ENCODE assay signal across 8 mouse cellular contexts in the genomic region with DNA sequence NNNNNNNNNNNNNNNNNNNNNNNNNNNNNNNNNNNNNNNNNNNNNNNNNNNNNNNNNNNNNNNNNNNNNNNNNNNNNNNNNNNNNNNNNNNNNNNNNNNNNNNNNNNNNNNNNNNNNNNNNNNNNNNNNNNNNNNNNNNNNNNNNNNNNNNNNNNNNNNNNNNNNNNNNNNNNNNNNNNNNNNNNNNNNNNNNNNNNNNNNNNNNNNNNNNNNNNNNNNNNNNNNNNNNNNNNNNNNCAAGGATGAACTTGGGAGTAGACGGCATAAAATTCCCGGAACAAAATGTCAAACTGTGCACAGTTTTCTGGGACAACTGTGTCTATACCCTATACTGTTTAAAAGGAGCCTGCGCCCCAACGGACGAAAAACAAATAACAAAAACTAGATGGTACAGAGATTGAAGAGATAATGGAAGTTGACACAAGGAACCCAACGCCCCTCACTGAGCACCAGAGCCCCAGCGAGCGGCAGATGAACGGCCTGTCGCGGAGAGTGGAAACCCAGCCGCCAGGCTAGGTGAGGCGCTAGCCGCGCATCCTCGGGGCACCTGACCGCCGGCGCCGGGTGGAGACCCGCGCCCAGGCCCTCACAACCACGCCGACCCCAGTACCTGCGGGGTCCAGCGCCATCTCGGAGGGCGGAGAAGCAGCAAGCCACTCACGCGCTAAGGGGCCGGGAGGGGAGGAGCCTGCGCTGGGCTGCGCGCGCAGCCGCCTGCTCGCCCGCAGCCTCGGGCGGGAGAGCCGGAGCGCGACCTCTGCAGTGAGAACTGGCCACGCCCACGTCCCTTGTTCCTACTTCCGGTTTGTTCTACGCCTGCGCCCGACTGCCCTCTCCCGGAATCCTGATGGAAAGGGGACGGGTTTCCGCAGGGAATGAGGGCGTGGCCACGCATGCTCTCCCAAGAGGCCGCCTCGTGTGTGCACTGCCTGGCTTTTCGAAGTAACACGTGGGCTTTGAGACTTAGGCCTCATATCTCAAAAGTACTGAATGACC. TPM values are rescaled to one million over a fixed set of nuclear protein-coding genes. Genes with fewer than 3 reads are reported as not detected.
DNase-seq lines count a peak whose midpoint lies in the region; ATAC-seq and TF ChIP-seq lines count a peak whose summit lies in the region.

Gene Cmc1 (minus strand): TSS at position 771 of the 996 bp plus-strand sequence.

- DNase-seq in G1E (ENCODE audit: low spot score), result peak; percentile 76
- peak; percentile 95 to 97 for DNase-seq in cerebellum, adult 18-20 months
- peak; percentile 93 to 96 for DNase-seq in heart, postnatal 36 days
- peak; percentile 92 to 96 for DNase-seq in layer of hippocampus, adult 2 months (ENCODE audit: low spot score in 2 of 2)
- peak; percentile 99 for DNase-seq in lung, embryonic 14.5 days
- peak; percentile 87 for DNase-seq in thymus, adult 2 months

- peak; percentile 81 for ATAC-seq in G1E (ENCODE audit: extremely low read depth, insufficient number of reproducible peaks, low FRiP score, poor library complexity, severe bottlenecking)
- peak; percentile 98 for ATAC-seq in forebrain, embryonic 16.5 days
- peak; percentile 98 for ATAC-seq in lung, embryonic 14.5 days (ENCODE audit: insufficient read depth)

- no peaks in the 10 kb centered on the region; the same call in 1 of the 2 replicates for H3K9me3 ChIP-seq in G1E (replicated peaks)
- no peaks in the 10 kb centered on the region for H3K9me3 ChIP-seq in forebrain, embryonic 16.5 days (ENCODE audit: control insufficient read depth, low read length)
- H3K9me3 ChIP-seq in lung, embryonic 14.5 days (ENCODE audit: low read depth, low read length), result no peaks in the 10 kb centered on the region

- no peaks in the 10 kb centered on the region for H3K27me3 ChIP-seq in G1E (ENCODE audit: insufficient read depth, low read length)
- H3K27me3 ChIP-seq in forebrain, embryonic 16.5 days (replicated peaks; ENCODE audit: control insufficient read depth, insufficient read depth, low read length), result no peaks in the 10 kb centered on the region
- no peaks in the 10 kb centered on the region for H3K27me3 ChIP-seq in lung, embryonic 14.5 days (ENCODE audit: insufficient read depth, low read length)
- H3K27me3 ChIP-seq in thymus, adult 2 months (ENCODE audit: control insufficient read depth, insufficient read depth, low read length), result no peaks in the 10 kb centered on the region

- peaks cover 38% of the 10 kb centered on the region for H3K36me3 ChIP-seq in G1E (replicated peaks)
- H3K36me3 ChIP-seq in forebrain, embryonic 16.5 days (ENCODE audit: control insufficient read depth, insufficient read depth), result no peaks in the 10 kb centered on the region
- H3K36me3 ChIP-seq in lung, embryonic 14.5 days (ENCODE audit: insufficient read depth), result no peaks in the 10 kb centered on the region
- H3K36me3 ChIP-seq in thymus, adult 2 months (ENCODE audit: control insufficient read depth, insufficient read depth, low read length), result no peaks in the 10 kb centered on the region

- no peak for TF ChIP-seq CTCF in G1E (IDR thresholded peaks at IDR 0.05; ENCODE audit: low read depth, low read length)
- peak; percentile 53 for TF ChIP-seq CTCF in layer of hippocampus, adult 2 months (conservative IDR thresholded peaks at IDR 0.05)
- TF ChIP-seq CTCF in lung, embryonic 14.5 days (IDR thresholded peaks at IDR 0.05; ENCODE audit: low read depth), result no peak; the same call in 1 of the 2 replicates
- no peak for TF ChIP-seq CTCF in olfactory bulb, adult 2 months (IDR thresholded peaks at IDR 0.05; ENCODE audit: insufficient read depth, low read depth, low read length)
- 0 out of 2 replicates have a peak, but pooled peaks have one; percentile 66 for TF ChIP-seq CTCF in thymus, adult 2 months (IDR thresholded peaks at IDR 0.05; ENCODE audit: borderline replicate concordance, control insufficient read depth, extremely low read depth, insufficient read depth, low read length, poor library complexity)

- H3K4me2 ChIP-seq in forebrain, embryonic 16.5 days (ENCODE audit: low read length), result peak within 1 kb of the TSS; percentile 66
- peak within 1 kb of the TSS; percentile 65 for H3K4me2 ChIP-seq in lung, embryonic 14.5 days

- H3K27ac ChIP-seq in forebrain, embryonic 16.5 days (ENCODE audit: low read length), result peak within 1 kb of the TSS; percentile 62
- peak within 1 kb of the TSS; percentile 84 for H3K27ac ChIP-seq in layer of hippocampus, adult 2 months
- H3K27ac ChIP-seq in lung, embryonic 14.5 days (ENCODE audit: low read depth), result peak within 1 kb of the TSS; percentile 46; the same call in 1 of the 2 replicates
- H3K27ac ChIP-seq in olfactory bulb, adult 2 months (ENCODE audit: insufficient read depth, low read depth, low read length), result no peak within 1 kb of the TSS
- peak within 1 kb of the TSS; percentile 43 for H3K27ac ChIP-seq in thymus, adult 2 months (ENCODE audit: control insufficient read depth, insufficient read depth, low read length)

- WGBS in forebrain, embryonic 16.5 days, result under 1% methylated on average over 56 of the region's 58 CpGs
- WGBS in lung, embryonic 14.5 days, result under 1% methylated on average over 58 of the region's 58 CpGs
- under 1% methylated on average over 58 of the region's 58 CpGs for WGBS in olfactory bulb, adult 2 months
- under 1% methylated on average over 58 of the region's 58 CpGs for WGBS in thymus, adult 2 months

- H3K4me1 ChIP-seq in G1E (ENCODE audit: insufficient read depth, low read depth, low read length), result peaks cover 46% of the 10 kb centered on the region
- peaks cover 16% of the 10 kb centered on the region for H3K4me1 ChIP-seq in forebrain, embryonic 16.5 days (replicated peaks; ENCODE audit: control insufficient read depth, insufficient read depth, low read length)
- no peaks in the 10 kb centered on the region for H3K4me1 ChIP-seq in lung, embryonic 14.5 days (ENCODE audit: insufficient read depth)
- H3K4me1 ChIP-seq in olfactory bulb, adult 2 months (ENCODE audit: control insufficient read depth, insufficient read depth, low read length), result peaks cover 6% of the 10 kb centered on the region
- H3K4me1 ChIP-seq in thymus, adult 2 months (replicated peaks; ENCODE audit: control insufficient read depth, insufficient read depth, low read length), result peaks cover 10% of the 10 kb centered on the region

- H3K9ac ChIP-seq in forebrain, embryonic 16.5 days (replicated peaks; ENCODE audit: low read depth, low read length), result peak within 1 kb of the TSS; percentile 83
- H3K9ac ChIP-seq in lung, embryonic 14.5 days, result peak within 1 kb of the TSS; percentile 72

- peak; percentile 76 for TF ChIP-seq POLR2A in olfactory bulb, adult 2 months (IDR thresholded peaks at IDR 0.05; ENCODE audit: insufficient read depth, low read depth, low read length)
- peak; percentile 87 for TF ChIP-seq POLR2A in thymus, adult 2 months (IDR thresholded peaks at IDR 0.05; ENCODE audit: control insufficient read depth, extremely low read depth, insufficient read depth, low read length, poor library complexity)

- H3K4me3 ChIP-seq in G1E (ENCODE audit: low read depth, low read length), result peak within 1 kb of the TSS; percentile 87
- peak within 1 kb of the TSS; percentile 84 for H3K4me3 ChIP-seq in forebrain, embryonic 16.5 days (replicated peaks; ENCODE audit: low read length)
- peak within 1 kb of the TSS; percentile 99 for H3K4me3 ChIP-seq in layer of hippocampus, adult 2 months
- H3K4me3 ChIP-seq in lung, embryonic 14.5 days (ENCODE audit: low read depth, low read length), result peak within 1 kb of the TSS; percentile 83
- H3K4me3 ChIP-seq in olfactory bulb, adult 2 months (ENCODE audit: insufficient read depth, low read depth, low read length), result peak within 1 kb of the TSS; percentile 88
- H3K4me3 ChIP-seq in thymus, adult 2 months (ENCODE audit: control insufficient read depth, insufficient read depth, low read length), result peak within 1 kb of the TSS; percentile 85

- intact Hi-C loops in heart, postnatal 36 days (cut with DNase I), result loop anchor here (2.0 kb wide), 1 partner anchor 109 kb away; the partner anchor contains the start of gene Azi2

RNA-seq across cellular contexts. Expression of gene Cmc1, which starts in this region (rescaled TPM):
- total RNA-seq in G1E (2014; fragmentation: Nextera tagmentation), result 61.1 and 68.6 TPM in 2 replicates
- 80.2 and 88.9 TPM in 2 replicates for total RNA-seq in G1E (2017)
- polyA plus RNA-seq in G1E (2012), result 3.1 and 6.6 TPM in 2 replicates
- polyA plus RNA-seq in forebrain, embryonic 16.5 days (2015; fragmentation: Nextera tagmentation; extraction: Ambion mirVana), result 37.8 and 40.0 TPM in 2 replicates
- total RNA-seq in heart, postnatal 36 days (2021), result 10 to 100 TPM; 27.3 to 27.9 TPM
- total RNA-seq in layer of hippocampus, adult 2 months (2021), result 10 to 100 TPM; 13.7 to 14.7 TPM
- polyA plus RNA-seq in lung, embryonic 14.5 days (2014; fragmentation: Nextera tagmentation; extraction: Ambion mirVana), result 44.8 and 49.6 TPM in 2 replicates
- polyA plus RNA-seq in olfactory bulb, adult 2 months (2012; ENCODE audit: insufficient read depth, insufficient read length, low replicate concordance, missing spikeins), result not detected in 2 replicates
- 1.6 and 1.9 TPM in 2 replicates for polyA plus RNA-seq in thymus, adult 2 months (2012; rRNA removed)

Comparison
In these comparisons a context has a peak if more than half of its experiments do, and no peak if none do; other contexts are left out.
1. CTCF ChIP-seq: peak in layer of hippocampus, adult 2 months (single experiment) and thymus, adult 2 months (single experiment); none in G1E (single experiment), lung, embryonic 14.5 days (single experiment) and olfactory bulb, adult 2 months (single experiment).
2. Peak in every context shown above with its lines, with median percentiles within 50 percentile points of each other: ATAC-seq, DNase-seq and H3K4me3 ChIP-seq.